Mouse (Mus musculus): ENCODE measurements around the gene Prl6a1. TPM values are rescaled to one million over a fixed set of nuclear protein-coding genes. Genes with fewer than 3 reads are reported as not detected.

Prl6a1 gene
- not detected in 2 replicates for polyA plus RNA-seq (2016; fragmentation: Nextera tagmentation; extraction: Ambion mirVana)

GRCm38 (mm10) chr13:27312334-27313225 is at the start of gene Prl6a1:
TSS of gene Prl6a1 (plus strand) at chr13:27312627.
- whole genome bisulfite sequencing, result 59% methylated on average over 7 of the region's 7 CpGs
- no peak within 1 kb of the TSS for H3K4me3 ChIP-seq (replicated peaks)
- no peaks in the 10 kb centered on the region for H3K4me1 ChIP-seq (replicated peaks)
- H3K4me2 ChIP-seq, result no peak within 1 kb of the TSS
- no peak within 1 kb of the TSS for H3K9ac ChIP-seq (replicated peaks)
- no peaks in the 10 kb centered on the region for H3K9me3 ChIP-seq
- no peak for ATAC-seq (ENCODE audit: insufficient number of reproducible peaks, insufficient read depth, low FRiP score, low TSS enrichment, low read depth)
- no peaks in the 10 kb centered on the region for H3K27me3 ChIP-seq
- no peaks in the 10 kb centered on the region for H3K36me3 ChIP-seq
- H3K27ac ChIP-seq, result no peak within 1 kb of the TSS

- no peak for ATAC-seq (ENCODE audit: insufficient number of reproducible peaks, insufficient read depth, low FRiP score, low TSS enrichment, low read depth)
- H3K27me3 ChIP-seq, result no peaks in the 10 kb centered on the region
- H3K4me3 ChIP-seq (replicated peaks), result no peak overlapping the region
- no peak overlapping the region for H3K9ac ChIP-seq (replicated peaks)
- no peak overlapping the region for H3K27ac ChIP-seq
- no peak overlapping the region for H3K4me2 ChIP-seq
- H3K4me1 ChIP-seq (replicated peaks), result no peaks in the 10 kb centered on the region
- H3K36me3 ChIP-seq, result no peaks in the 10 kb centered on the region
- no peaks in the 10 kb centered on the region for H3K9me3 ChIP-seq
- 88% methylated on average over 1 of the region's 1 CpGs for WGBS
Measured at GRCm38 (mm10) chr13:27334989-27335388, 22.6 kb downstream of the Prl6a1 start.

DNA sequence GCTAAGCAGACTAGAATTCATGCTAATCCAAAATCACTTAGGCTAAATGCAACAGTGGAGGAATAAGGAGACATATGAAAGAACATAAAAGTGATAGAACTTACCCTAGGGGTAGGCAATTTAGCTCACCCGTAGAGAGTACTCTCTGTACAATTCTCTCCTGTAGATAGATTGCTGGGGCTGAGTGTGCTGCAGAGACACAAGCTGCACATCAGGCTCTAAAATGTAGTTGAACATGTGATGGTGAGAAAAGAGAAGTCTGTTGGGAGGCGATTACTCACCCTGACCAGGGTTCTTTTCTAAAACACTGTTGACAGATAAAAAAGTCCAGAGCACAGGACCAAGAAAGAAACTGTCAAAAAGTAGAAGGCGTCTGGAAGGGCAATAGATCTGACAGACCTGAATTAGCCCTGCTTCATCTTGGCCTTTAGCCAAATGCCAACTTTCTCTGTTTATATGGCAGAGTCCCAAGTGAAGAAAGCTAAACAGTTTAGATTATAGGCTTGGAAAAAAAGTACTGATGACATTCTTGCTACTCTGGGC is 30.4 kb downstream of the Prl6a1 start:
- Histone ChIP-seq H3K27me3 (no peaks in the 10 kb centered on the region; the same call in 1 of the 2 replicates), H3K4me2 (no peak overlapping the region), H3K9ac (replicated peaks) (no peak overlapping the region), H3K27ac (no peak overlapping the region), H3K4me1 (replicated peaks) (no peaks in the 10 kb centered on the region), H3K36me3 (no peaks in the 10 kb centered on the region), H3K4me3 (replicated peaks) (no peak overlapping the region), H3K9me3 (no peaks in the 10 kb centered on the region)
- no peak for ATAC-seq (ENCODE audit: insufficient number of reproducible peaks, insufficient read depth, low FRiP score, low TSS enrichment, low read depth)
- WGBS, result 72% methylated on average over 3 of the region's 3 CpGs

DNA sequence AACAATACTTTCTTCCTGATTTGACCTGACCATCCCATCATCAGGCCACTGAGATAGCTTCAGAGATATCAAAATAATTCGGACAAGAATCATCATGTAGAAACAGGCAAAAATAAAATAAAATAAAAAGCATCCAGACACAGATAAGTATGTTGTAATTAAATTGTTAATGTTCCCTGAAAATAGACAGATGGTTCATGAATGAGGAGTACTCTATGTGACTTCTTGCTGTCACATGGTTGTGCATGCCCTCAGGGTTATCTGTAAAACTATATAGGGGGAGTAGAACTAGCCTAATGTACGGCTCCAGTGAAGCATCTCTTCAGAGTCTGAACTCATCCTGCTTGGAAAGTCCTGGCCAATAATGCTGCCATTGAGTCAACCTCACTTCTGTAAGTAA is 32.9 kb downstream of the Prl6a1 start, which contains the start of gene Prl8a2:
Gene Prl8a2, plus strand, starts transcription at position 301 of the 400 bp plus-strand sequence.
- no peak within 1 kb of the TSS for H3K27ac ChIP-seq
- H3K4me1 ChIP-seq (replicated peaks), result no peaks in the 10 kb centered on the region
- H3K9me3 ChIP-seq, result no peaks in the 10 kb centered on the region
- no peaks in the 10 kb centered on the region for H3K36me3 ChIP-seq
- no peaks in the 10 kb centered on the region; the same call in 1 of the 2 replicates for H3K27me3 ChIP-seq
- H3K9ac ChIP-seq (replicated peaks), result no peak within 1 kb of the TSS
- H3K4me2 ChIP-seq, result no peak within 1 kb of the TSS
- no peak for ATAC-seq (ENCODE audit: insufficient number of reproducible peaks, insufficient read depth, low FRiP score, low TSS enrichment, low read depth)
- no peak within 1 kb of the TSS for H3K4me3 ChIP-seq (replicated peaks)
- WGBS, result 77% methylated on average over 2 of the region's 2 CpGs

Other genes starting within 250 kb of the Prl6a1 start
- not detected in 2 replicates for gene Prl3d1, start 218.4 kb upstream of the Prl6a1 start, polyA plus RNA-seq (2016; fragmentation: Nextera tagmentation; extraction: Ambion mirVana)
- gene Prl3d2, start 190.9 kb upstream of the Prl6a1 start, polyA plus RNA-seq (2016; fragmentation: Nextera tagmentation; extraction: Ambion mirVana), result not detected in 2 replicates
- gene Prl3d3, start 155.8 kb upstream of the Prl6a1 start, polyA plus RNA-seq (2016; fragmentation: Nextera tagmentation; extraction: Ambion mirVana), result not detected in 2 replicates
- gene Prl3c1, start 116.0 kb upstream of the Prl6a1 start, polyA plus RNA-seq (2016; fragmentation: Nextera tagmentation; extraction: Ambion mirVana), result not detected in 2 replicates
- not detected in 2 replicates for gene Prl3b1, start 70.8 kb upstream of the Prl6a1 start, polyA plus RNA-seq (2016; fragmentation: Nextera tagmentation; extraction: Ambion mirVana)
- gene Prl3a1, start 53.2 kb upstream of the Prl6a1 start, polyA plus RNA-seq (2016; fragmentation: Nextera tagmentation; extraction: Ambion mirVana), result not detected in 2 replicates
- gene Prl8a2, start 33.0 kb downstream of the Prl6a1 start, polyA plus RNA-seq (2016; fragmentation: Nextera tagmentation; extraction: Ambion mirVana), result not detected in 2 replicates
- not detected in 2 replicates for gene Prl2b1, start 78.2 kb downstream of the Prl6a1 start, polyA plus RNA-seq (2016; fragmentation: Nextera tagmentation; extraction: Ambion mirVana)
- gene Prl8a6, start 126.1 kb downstream of the Prl6a1 start, polyA plus RNA-seq (2016; fragmentation: Nextera tagmentation; extraction: Ambion mirVana), result not detected in 2 replicates
- not detected in 2 replicates for gene Prl8a8, start 200.6 kb downstream of the Prl6a1 start, polyA plus RNA-seq (2016; fragmentation: Nextera tagmentation; extraction: Ambion mirVana)